Mouse (Mus musculus) adrenal gland, postnatal 4 days (tissue): ENCODE data around the gene Rraga. TPM values are rescaled to one million over a fixed set of nuclear protein-coding genes. Genes with fewer than 3 reads are reported as not detected.
"Not testable (repeated sequence)": the region's sequence is repeated elsewhere in the genome, so short reads cannot be mapped to it uniquely, and the experiment has no call there.

Source experiments
- DNase-seq, 2 experiments: peaks; one replicate each; pipeline ENCODE4 v3.0.0; 2021 to 2022; ENCODE audit warnings: low spot score in 2 of 2, mixed read lengths in 2 of 2
- total RNA-seq, 2 experiments: library from RNA; stranded (reverse); gene quantifications; 2 replicates each; pipeline ENCODE4 v1.2.3; 2021

Gene Rraga
- total RNA-seq, 2 experiments from 2014 or later = 97.7 to 98.9 TPM

DNA sequence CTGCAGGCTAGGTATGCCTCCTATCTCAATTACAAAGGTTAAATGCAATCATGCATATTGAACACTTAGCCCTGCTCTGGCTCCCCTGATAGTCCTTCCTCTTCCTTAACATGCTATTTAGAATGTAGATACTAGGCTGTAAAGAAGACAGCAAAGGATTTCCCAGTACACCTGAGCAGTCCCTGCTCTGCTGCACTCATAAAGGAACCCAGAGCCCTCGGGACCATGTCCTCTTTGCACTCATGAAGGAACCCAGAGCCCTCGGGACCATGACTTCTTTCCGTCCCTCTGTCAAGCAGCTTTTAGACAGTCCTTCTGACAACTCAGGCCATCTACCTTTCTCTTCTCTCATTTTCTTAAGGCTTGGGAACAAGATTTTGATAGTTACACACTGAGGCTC, 5.1 kb downstream of the Rraga start:
- no peak for DNase-seq

DNA sequence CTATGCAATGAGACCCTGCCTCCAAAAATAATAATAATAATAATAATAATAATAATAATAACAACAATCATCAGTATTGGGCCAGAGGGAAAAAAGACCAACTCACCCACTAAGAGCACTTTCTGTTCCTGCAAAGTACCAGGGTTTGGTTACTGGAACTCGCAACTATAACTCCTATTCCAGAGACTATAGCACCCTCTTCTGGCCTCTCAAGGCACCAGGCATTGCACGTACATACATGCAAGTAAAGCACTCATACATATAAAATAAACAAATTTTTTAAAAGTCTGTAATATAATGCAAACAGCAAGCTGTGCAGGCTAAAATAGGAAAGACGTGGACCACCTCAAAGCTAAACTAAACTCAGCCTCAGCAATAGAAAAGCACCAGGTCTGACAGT, 12.8 kb downstream of the Rraga start:
- DNase-seq = no peak

DNA sequence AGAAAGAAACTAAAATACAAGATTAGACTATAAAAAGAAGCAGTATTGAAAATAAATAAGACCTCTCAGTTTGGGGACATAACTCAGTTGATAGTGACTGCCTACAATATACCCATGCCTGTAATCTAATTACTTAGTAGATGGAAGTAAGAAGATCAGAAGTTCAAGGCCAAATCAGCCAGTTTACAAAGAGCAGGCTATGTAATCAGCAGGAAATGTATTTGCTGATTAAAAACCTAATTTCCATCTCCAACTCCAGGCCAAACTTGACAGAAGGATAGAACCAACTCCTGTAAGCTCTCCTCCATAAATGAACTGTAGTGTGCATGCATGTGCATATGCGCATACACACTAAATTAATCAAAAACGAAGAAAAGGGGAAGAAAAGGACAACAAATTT, 15.8 kb downstream of the Rraga start:
- no peak for DNase-seq

DNA sequence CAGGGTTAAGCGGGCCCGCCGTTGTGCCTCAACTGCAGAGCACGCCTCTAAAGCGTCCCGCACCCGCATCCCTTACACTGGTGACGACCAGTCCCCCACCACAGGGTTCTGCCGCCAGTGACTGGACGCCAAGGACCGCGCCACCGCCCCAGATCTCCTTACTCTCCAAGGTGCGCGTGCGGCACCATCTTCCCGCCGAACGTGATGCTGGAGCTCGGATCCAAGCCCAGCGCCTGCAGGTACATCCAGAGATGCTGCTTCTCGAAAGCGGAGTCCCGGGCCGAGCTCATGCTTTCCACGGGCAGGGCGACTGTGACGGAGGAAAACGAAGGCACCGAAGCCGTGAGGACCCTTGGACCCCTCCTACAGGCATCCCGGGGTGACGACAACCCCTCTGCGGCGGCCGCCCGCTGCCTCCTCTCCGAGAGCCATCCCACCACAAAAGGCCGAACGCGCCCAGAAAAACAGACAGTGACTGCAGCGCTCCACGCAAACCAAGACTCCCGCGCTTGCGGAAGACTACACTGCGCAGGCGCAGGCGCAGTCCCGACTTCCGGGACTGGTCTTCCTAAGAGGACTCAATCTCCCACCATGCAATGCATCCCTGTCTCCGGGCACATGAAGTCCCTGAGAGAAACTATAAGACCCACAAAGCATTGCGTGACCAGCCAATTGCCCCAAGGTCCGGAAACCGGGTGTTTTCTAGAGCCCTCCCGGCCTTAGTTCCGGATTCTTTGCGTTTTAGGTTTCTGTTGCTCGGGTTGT, 36.2 kb downstream of the Rraga start, which contains the start of gene Haus6:
Gene Haus6 (minus strand): TSS at position 532 of the 765 bp plus-strand sequence.
- DNase-seq = peak; percentile 65 to 72

DNA sequence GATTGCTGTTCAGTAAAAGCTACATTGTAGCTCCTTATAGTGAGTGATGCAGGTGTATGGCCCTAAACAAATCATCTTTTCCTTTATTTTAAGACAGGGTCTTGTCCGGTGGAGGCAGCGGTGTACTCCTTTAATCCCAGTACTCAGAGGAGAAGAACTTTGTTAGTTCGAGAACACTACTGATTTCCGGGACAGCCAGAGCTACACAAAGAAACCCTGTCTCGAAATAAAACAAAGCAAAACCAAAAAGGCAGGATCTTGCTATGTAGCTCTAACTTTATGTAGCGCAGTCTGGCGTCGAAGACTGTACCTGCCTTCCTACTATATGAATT, 36.8 kb downstream of the Rraga start:
- DNase-seq = no peak

DNA sequence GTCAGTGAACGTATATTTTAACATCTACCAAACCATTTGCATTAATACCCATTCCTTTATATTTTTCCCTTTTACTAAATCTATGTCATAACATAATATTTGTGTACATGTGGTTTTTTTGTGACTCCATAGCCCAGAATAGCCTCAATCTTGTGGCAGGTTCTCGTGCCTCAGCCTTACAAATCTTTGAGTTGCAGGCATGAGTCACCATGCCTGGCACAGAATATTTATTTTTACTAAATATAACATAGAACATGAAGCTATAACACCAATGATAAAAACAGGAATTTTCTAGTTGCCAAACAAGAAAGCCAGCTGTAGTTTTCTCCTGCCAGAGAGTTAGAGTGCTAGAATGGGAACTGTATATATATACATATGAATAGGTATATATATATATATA, 45.0 kb downstream of the Rraga start:
- DNase-seq = no peak

DNA sequence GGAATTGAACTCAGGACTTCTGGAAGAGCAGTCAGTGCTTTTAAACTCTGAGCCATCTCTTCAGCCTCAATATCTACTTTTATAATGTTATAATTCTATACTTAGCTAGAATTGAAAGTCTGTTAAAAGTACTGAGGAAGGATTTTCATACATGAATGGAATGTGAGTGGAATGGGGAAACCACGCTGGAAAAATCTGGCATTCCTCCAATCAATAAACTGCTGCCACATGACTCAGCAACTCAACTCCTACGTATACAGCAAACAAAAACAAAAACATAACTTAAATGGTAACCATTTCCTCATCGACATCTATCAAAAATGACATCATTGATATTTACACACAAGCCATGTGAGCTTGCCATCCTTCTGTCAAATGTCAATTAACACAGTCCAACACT, 46.6 kb downstream of the Rraga start:
- no peak for DNase-seq

DNA sequence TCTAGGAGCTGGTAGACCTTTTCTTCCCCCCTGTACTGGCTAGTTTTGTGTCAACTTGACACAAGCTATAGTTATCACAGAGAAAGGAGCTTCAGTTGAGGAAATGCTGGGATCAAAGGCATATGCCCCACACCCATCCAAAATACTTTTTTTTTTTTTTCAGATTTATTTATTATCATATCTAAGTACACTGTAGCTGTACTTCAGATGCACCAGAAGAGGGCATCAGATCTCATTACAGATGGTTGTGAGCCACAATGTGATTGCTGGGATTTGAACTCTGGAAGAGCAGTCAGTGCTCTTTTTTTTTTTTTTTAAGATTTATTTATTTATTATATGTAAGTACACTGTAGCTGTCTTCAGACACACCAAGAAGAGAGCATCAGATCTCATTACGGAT, 47.1 kb downstream of the Rraga start:
- not testable (repeated sequence) for DNase-seq

GRCm38 (mm10) chr4:86625463-86625862, 50.0 kb downstream of the Rraga start:
- DNase-seq = no peak

- DNase-seq = not testable (repeated sequence)
Observed at GRCm38 (mm10) chr4:86626496-86626895, 51.0 kb downstream of the Rraga start.

Other genes starting within 250 kb of the Rraga start
- not detected for gene Saxo1, start 17.3 kb upstream of the Rraga start, total RNA-seq
- gene Haus6, start 36.4 kb downstream of the Rraga start, total RNA-seq = 10 to 100 TPM; 14.1 to 15.7 TPM
- gene Plin2, start 94.4 kb downstream of the Rraga start, total RNA-seq = 100 to 1,000 TPM; 209 to 264 TPM
- 10 to 100 TPM; 44.4 to 46.0 TPM for gene Dennd4c, start 172.9 kb downstream of the Rraga start, total RNA-seq